Mouse (Mus musculus): Measurements from ENCODE around the gene Clns1a. TPM values are rescaled to one million over a fixed set of nuclear protein-coding genes. Genes with fewer than 3 reads are reported as not detected.

Clns1a gene
- polyA plus RNA-seq, 1 experiment from 2014 or later = 205 TPM

- no peak overlapping the region for H3K27ac ChIP-seq (ENCODE audit: low read length)
- H3K9ac ChIP-seq (replicated peaks; ENCODE audit: low read length) = no peak overlapping the region
- H3K4me2 ChIP-seq (replicated peaks; ENCODE audit: low read depth, low read length) = no peak overlapping the region
- no peaks in the 10 kb centered on the region for H3K9me3 ChIP-seq (ENCODE audit: low read length)
- H3K4me3 ChIP-seq (ENCODE audit: low read length) = no peak overlapping the region
- no peaks in the 10 kb centered on the region for H3K27me3 ChIP-seq (ENCODE audit: insufficient read depth, low read length)
- 96% methylated on average over 6 of the region's 6 CpGs for WGBS
- H3K4me1 ChIP-seq (ENCODE audit: insufficient read depth, low read length) = no peaks in the 10 kb centered on the region
- no peak for ATAC-seq (ENCODE audit: low FRiP score, low TSS enrichment)
- peaks cover 6% of the 10 kb centered on the region; the same call in 1 of the 2 replicates for H3K36me3 ChIP-seq (ENCODE audit: insufficient read depth, low read length)
Observed at GRCm38 (mm10) chr7:97725401-97725800, 29.0 kb downstream of the Clns1a start.

- WGBS = 85% methylated on average over 7 of the region's 7 CpGs
- ATAC-seq (ENCODE audit: low FRiP score, low TSS enrichment) = no peak
- H3K27ac ChIP-seq (ENCODE audit: low read length) = no peak overlapping the region
- no peaks in the 10 kb centered on the region for H3K27me3 ChIP-seq (ENCODE audit: insufficient read depth, low read length)
- H3K4me1 ChIP-seq (ENCODE audit: insufficient read depth, low read length) = no peaks in the 10 kb centered on the region
- H3K9me3 ChIP-seq (ENCODE audit: low read length) = no peaks in the 10 kb centered on the region
- no peak overlapping the region for H3K9ac ChIP-seq (replicated peaks; ENCODE audit: low read length)
- H3K4me3 ChIP-seq (ENCODE audit: low read length) = no peak overlapping the region
- H3K36me3 ChIP-seq (ENCODE audit: insufficient read depth, low read length) = 0 out of 2 replicates have a peak, but pooled peaks cover 6% of the 10 kb centered on the region
- H3K4me2 ChIP-seq (replicated peaks; ENCODE audit: low read depth, low read length) = no peak overlapping the region
Observed at GRCm38 (mm10) chr7:97726080-97726479, 29.6 kb downstream of the Clns1a start.

GRCm38 (mm10) chr7:97726778-97727177 is 30.3 kb downstream of the Clns1a start:
- H3K4me3 ChIP-seq (ENCODE audit: low read length) = no peak overlapping the region
- no peak overlapping the region for H3K9ac ChIP-seq (replicated peaks; ENCODE audit: low read length)
- H3K27ac ChIP-seq (ENCODE audit: low read length) = no peak overlapping the region
- no peaks in the 10 kb centered on the region for H3K9me3 ChIP-seq (ENCODE audit: low read length)
- no peaks in the 10 kb centered on the region for H3K27me3 ChIP-seq (ENCODE audit: insufficient read depth, low read length)
- no peak for ATAC-seq (ENCODE audit: low FRiP score, low TSS enrichment)
- H3K36me3 ChIP-seq (ENCODE audit: insufficient read depth, low read length) = 0 out of 2 replicates have a peak, but pooled peaks cover 6% of the 10 kb centered on the region
- H3K4me2 ChIP-seq (replicated peaks; ENCODE audit: low read depth, low read length) = no peak overlapping the region
- WGBS = 70% methylated on average over 7 of the region's 7 CpGs
- no peaks in the 10 kb centered on the region for H3K4me1 ChIP-seq (ENCODE audit: insufficient read depth, low read length)

GRCm38 (mm10) chr7:97728666-97729614 is 32.5 kb downstream of the Clns1a start:
- Histone ChIP-seq H3K4me2 (replicated peaks; ENCODE audit: low read depth, low read length) (no peak overlapping the region), H3K27me3 (ENCODE audit: insufficient read depth, low read length) (no peaks in the 10 kb centered on the region), H3K9ac (replicated peaks; ENCODE audit: low read length) (no peak overlapping the region), H3K36me3 (ENCODE audit: insufficient read depth, low read length) (0 out of 2 replicates have a peak, but pooled peaks cover 4% of the 10 kb centered on the region), H3K9me3 (ENCODE audit: low read length) (no peaks in the 10 kb centered on the region), H3K27ac (ENCODE audit: low read length) (no peak overlapping the region), H3K4me3 (ENCODE audit: low read length) (no peak overlapping the region), H3K4me1 (ENCODE audit: insufficient read depth, low read length) (no peaks in the 10 kb centered on the region)
- ATAC-seq (ENCODE audit: low FRiP score, low TSS enrichment) = no peak
- WGBS = 74% methylated on average over 14 of the region's 14 CpGs

- Histone ChIP-seq H3K4me3 (ENCODE audit: low read length) (no peak overlapping the region), H3K36me3 (ENCODE audit: insufficient read depth, low read length) (0 out of 2 replicates have a peak, but pooled peaks cover 4% of the 10 kb centered on the region), H3K27ac (ENCODE audit: low read length) (no peak overlapping the region), H3K9me3 (ENCODE audit: low read length) (no peaks in the 10 kb centered on the region), H3K4me1 (ENCODE audit: insufficient read depth, low read length) (0 out of 2 replicates have a peak, but pooled peaks cover under 1% of the 10 kb centered on the region), H3K9ac (replicated peaks; ENCODE audit: low read length) (no peak overlapping the region), H3K27me3 (ENCODE audit: insufficient read depth, low read length) (no peaks in the 10 kb centered on the region), H3K4me2 (replicated peaks; ENCODE audit: low read depth, low read length) (no peak overlapping the region)
- WGBS = 67% methylated on average over 3 of the region's 3 CpGs
- ATAC-seq (ENCODE audit: low FRiP score, low TSS enrichment) = no peak
Observed at GRCm38 (mm10) chr7:97730427-97730826, 34.0 kb downstream of the Clns1a start.

- WGBS = 93% methylated on average over 5 of the region's 5 CpGs
Observed at GRCm38 (mm10) chr7:97733606-97734005, 37.2 kb downstream of the Clns1a start.

GRCm38 (mm10) chr7:97735021-97735420 is 38.6 kb downstream of the Clns1a start:
- Histone ChIP-seq H3K27ac (ENCODE audit: low read length) (peak overlapping the region; percentile 17; the same call in 1 of the 2 replicates), H3K4me3 (ENCODE audit: low read length) (no peak overlapping the region), H3K9me3 (ENCODE audit: low read length) (no peaks in the 10 kb centered on the region), H3K36me3 (ENCODE audit: insufficient read depth, low read length) (no peaks in the 10 kb centered on the region), H3K9ac (replicated peaks; ENCODE audit: low read length) (no peak overlapping the region), H3K27me3 (ENCODE audit: insufficient read depth, low read length) (no peaks in the 10 kb centered on the region; the same call in 1 of the 2 replicates), H3K4me1 (ENCODE audit: insufficient read depth, low read length) (peaks cover 13% of the 10 kb centered on the region; the same call in 1 of the 2 replicates), H3K4me2 (replicated peaks; ENCODE audit: low read depth, low read length) (peak overlapping the region; percentile 37)
- ATAC-seq (ENCODE audit: low FRiP score, low TSS enrichment) = peak; percentile 40
- 52% methylated on average over 8 of the region's 8 CpGs for WGBS

More at GRCm38 (mm10) chr7:97733606-97734005, 37.2 kb downstream of the Clns1a start:
- no peak overlapping the region for H3K27ac ChIP-seq (ENCODE audit: low read length)
- H3K36me3 ChIP-seq (ENCODE audit: insufficient read depth, low read length) = no peaks in the 10 kb centered on the region
- no peak for ATAC-seq (ENCODE audit: low FRiP score, low TSS enrichment)
- H3K9ac ChIP-seq (replicated peaks; ENCODE audit: low read length) = no peak overlapping the region
- H3K4me2 ChIP-seq (replicated peaks; ENCODE audit: low read depth, low read length) = no peak overlapping the region
- no peak overlapping the region for H3K4me3 ChIP-seq (ENCODE audit: low read length)
- no peaks in the 10 kb centered on the region for H3K9me3 ChIP-seq (ENCODE audit: low read length)
- no peaks in the 10 kb centered on the region; the same call in 1 of the 2 replicates for H3K27me3 ChIP-seq (ENCODE audit: insufficient read depth, low read length)
- peaks cover 10% of the 10 kb centered on the region; the same call in 1 of the 2 replicates for H3K4me1 ChIP-seq (ENCODE audit: insufficient read depth, low read length)

GRCm38 (mm10) chr7:97735886-97736420 is 39.5 kb downstream of the Clns1a start:
- WGBS = 32% methylated on average over 4 of the region's 4 CpGs
- no peaks in the 10 kb centered on the region for H3K36me3 ChIP-seq (ENCODE audit: insufficient read depth, low read length)
- H3K27me3 ChIP-seq (ENCODE audit: insufficient read depth, low read length) = no peaks in the 10 kb centered on the region; the same call in 1 of the 2 replicates
- peaks cover 16% of the 10 kb centered on the region; the same call in 1 of the 2 replicates for H3K4me1 ChIP-seq (ENCODE audit: insufficient read depth, low read length)
- 0 out of 2 replicates have a peak overlapping the region, but pooled peaks have one; percentile 17 for H3K27ac ChIP-seq (ENCODE audit: low read length)
- ATAC-seq (ENCODE audit: low FRiP score, low TSS enrichment) = no peak
- H3K4me2 ChIP-seq (replicated peaks; ENCODE audit: low read depth, low read length) = peak overlapping the region; percentile 37
- H3K9me3 ChIP-seq (ENCODE audit: low read length) = no peaks in the 10 kb centered on the region
- H3K9ac ChIP-seq (replicated peaks; ENCODE audit: low read length) = peak overlapping the region; percentile 41; the same call in 1 of the 2 replicates
- peak overlapping the region; percentile 9; the same call in 1 of the 2 replicates for H3K4me3 ChIP-seq (ENCODE audit: low read length)

GRCm38 (mm10) chr7:97737256-97737637 is 40.8 kb downstream of the Clns1a start:
- 7% methylated on average over 12 of the region's 12 CpGs for WGBS
- peak; percentile 14; the same call in 1 of the 2 replicates for ATAC-seq (ENCODE audit: low FRiP score, low TSS enrichment)
- no peaks in the 10 kb centered on the region; the same call in 1 of the 2 replicates for H3K27me3 ChIP-seq (ENCODE audit: insufficient read depth, low read length)
- H3K9me3 ChIP-seq (ENCODE audit: low read length) = no peaks in the 10 kb centered on the region
- peak overlapping the region; percentile 77 for H3K9ac ChIP-seq (replicated peaks; ENCODE audit: low read length)
- H3K27ac ChIP-seq (ENCODE audit: low read length) = no peak overlapping the region
- H3K36me3 ChIP-seq (ENCODE audit: insufficient read depth, low read length) = no peaks in the 10 kb centered on the region
- peak overlapping the region; percentile 61 for H3K4me3 ChIP-seq (ENCODE audit: low read length)
- peaks cover 16% of the 10 kb centered on the region; the same call in 1 of the 2 replicates for H3K4me1 ChIP-seq (ENCODE audit: insufficient read depth, low read length)
- peak overlapping the region; percentile 89 for H3K4me2 ChIP-seq (replicated peaks; ENCODE audit: low read depth, low read length)
